Mouse (Mus musculus) forebrain, postnatal 0 days (tissue): ENCODE data around the gene Adarb2. TPM values are rescaled to one million over a fixed set of nuclear protein-coding genes. Genes with fewer than 3 reads are reported as not detected.

Source experiments
- ATAC-seq: fragments of 200-750 bp; cut with Nextera tagmentation; 2 replicates; pipeline ENCODE4 v1.8.0; 2017; ENCODE audit warnings: mild to moderate bottlenecking, moderate library complexity
- DNase-seq: peaks from one replicate; pipeline ENCODE4 v3.0.0-alpha.2; 2015
- H3K27ac ChIP-seq: fragments of 300-500 bp; sonication (generic); 2 replicates; pipeline ENCODE4 v1.5.1; 2014; ENCODE audit warnings: low read depth, mild to moderate bottlenecking, antibody characterized with exemption, low read length, moderate library complexity, mixed read lengths
- H3K27me3 ChIP-seq: fragments of 300-500 bp; sonication (generic); 2 replicates; pipeline ENCODE4 v1.6.1; 2014; ENCODE audit warnings: mild to moderate bottlenecking, low read length, mixed read lengths; ENCODE audit not compliant: insufficient read depth
- H3K36me3 ChIP-seq: fragments of 300-500 bp; sonication (generic); 2 replicates; pipeline ENCODE4 v1.6.1; 2014; ENCODE audit warnings: mild to moderate bottlenecking, moderate library complexity; ENCODE audit not compliant: insufficient read depth
- H3K4me1 ChIP-seq: fragments of 300-500 bp; sonication (generic); 2 replicates; pipeline ENCODE4 v1.6.1; 2014; ENCODE audit warnings: antibody characterized with exemption; ENCODE audit not compliant: insufficient read depth
- H3K4me2 ChIP-seq: fragments of 300-500 bp; sonication (generic); 2 replicates; pipeline ENCODE4 v1.6.1; 2014; ENCODE audit warnings: low read depth, mild to moderate bottlenecking, moderate library complexity
- H3K4me3 ChIP-seq: fragments of 300-500 bp; sonication (generic); 2 replicates; pipeline ENCODE4 v1.5.1; 2014; ENCODE audit warnings: low read depth, low read length, mixed read lengths
- H3K9ac ChIP-seq: fragments of 300-500 bp; sonication (generic); 2 replicates; pipeline ENCODE4 v1.6.1; 2014; ENCODE audit warnings: mild to moderate bottlenecking
- H3K9me3 ChIP-seq: fragments of 300-500 bp; sonication (generic); 2 replicates; pipeline ENCODE4 v1.6.1; 2016; ENCODE audit warnings: low read length
- CTCF ChIP-seq: sonication (generic); IDR thresholded peaks from 2 replicates; pipeline ENCODE4 v1.5.1; 2016; ENCODE audit warnings: antibody characterized with exemption, control low read depth, low read depth
- WGBS: fragments of 180-500 bp; shearing (Covaris S2); extraction: QIAGEN DNeasy Blood & Tissue Kit; methylation state at CpG from one replicate; pipeline ENCODE4 v1.1.7; 2014; 5-methylcytosine and 5-hydroxymethylcytosine counted together
- polyA plus RNA-seq: library from polyadenylated mRNA; unstranded; fragments of >200 nt; fragmentation: Nextera tagmentation; extraction: Ambion mirVana; gene quantifications from 2 replicates; pipeline ENCODE4 v1.2.1, GENCODE M21; 2015
- total RNA-seq: library from RNA; depleted of rRNA; stranded (reverse); fragments of >200 nt; gene quantifications from 2 replicates; pipeline ENCODE4 v1.2.3, GENCODE M21; 2014

Adarb2 gene
- total and polyA plus RNA-seq, 2 experiments from 2014 or later = 13.1 to 46.9 TPM

DNA sequence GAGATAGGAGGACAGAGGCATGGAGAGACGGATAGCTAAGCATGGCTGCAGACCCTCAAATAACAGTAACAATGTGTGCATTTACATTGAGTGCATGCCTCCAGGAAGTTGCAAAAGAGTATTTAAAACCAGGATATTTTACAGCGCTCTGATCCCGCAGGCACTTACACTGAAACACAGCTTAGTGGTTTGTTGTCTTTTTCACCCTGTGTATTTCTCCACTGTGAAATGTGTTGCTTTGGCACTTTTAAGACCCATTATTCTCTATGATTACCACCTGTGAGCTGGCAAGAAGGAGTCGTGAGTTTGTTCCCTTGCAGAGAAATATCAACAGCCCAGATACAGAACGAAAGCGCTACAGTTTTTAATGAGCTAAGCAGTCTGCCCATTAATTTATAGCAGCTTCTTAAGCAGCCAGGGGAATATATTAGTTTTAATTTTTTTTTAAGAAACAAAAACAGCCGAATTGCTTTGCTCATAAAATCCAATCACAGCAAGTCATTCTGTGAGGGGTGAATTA lies 167.3 kb downstream of the Adarb2 start:
- 64% methylated on average over 7 of the region's 7 CpGs for WGBS
- H3K27ac ChIP-seq = no peak overlapping the region
- TF ChIP-seq CTCF = no peak
- no peaks in the 10 kb centered on the region for H3K27me3 ChIP-seq
- no peaks in the 10 kb centered on the region for H3K4me1 ChIP-seq
- DNase-seq (no peak), ATAC-seq (no peak)
- no peak overlapping the region for H3K9ac ChIP-seq
- H3K9me3 ChIP-seq = no peaks in the 10 kb centered on the region
- H3K4me3 ChIP-seq = no peak overlapping the region
- H3K36me3 ChIP-seq = no peaks in the 10 kb centered on the region
- no peak overlapping the region for H3K4me2 ChIP-seq

GRCm38 (mm10) chr13:8388541-8388940 lies 185.9 kb downstream of the Adarb2 start:
- TF ChIP-seq CTCF = no peak
- no peak overlapping the region for H3K4me3 ChIP-seq
- H3K36me3 ChIP-seq = no peaks in the 10 kb centered on the region
- ATAC-seq (peak; percentile 53), DNase-seq (peak; percentile 16)
- H3K4me1 ChIP-seq = no peaks in the 10 kb centered on the region
- no peaks in the 10 kb centered on the region for H3K9me3 ChIP-seq
- H3K4me2 ChIP-seq = no peak overlapping the region
- no peaks in the 10 kb centered on the region for H3K27me3 ChIP-seq
- WGBS = 19% methylated on average over 1 of the region's 1 CpGs
- H3K27ac ChIP-seq = no peak overlapping the region
- H3K9ac ChIP-seq = no peak overlapping the region

DNA sequence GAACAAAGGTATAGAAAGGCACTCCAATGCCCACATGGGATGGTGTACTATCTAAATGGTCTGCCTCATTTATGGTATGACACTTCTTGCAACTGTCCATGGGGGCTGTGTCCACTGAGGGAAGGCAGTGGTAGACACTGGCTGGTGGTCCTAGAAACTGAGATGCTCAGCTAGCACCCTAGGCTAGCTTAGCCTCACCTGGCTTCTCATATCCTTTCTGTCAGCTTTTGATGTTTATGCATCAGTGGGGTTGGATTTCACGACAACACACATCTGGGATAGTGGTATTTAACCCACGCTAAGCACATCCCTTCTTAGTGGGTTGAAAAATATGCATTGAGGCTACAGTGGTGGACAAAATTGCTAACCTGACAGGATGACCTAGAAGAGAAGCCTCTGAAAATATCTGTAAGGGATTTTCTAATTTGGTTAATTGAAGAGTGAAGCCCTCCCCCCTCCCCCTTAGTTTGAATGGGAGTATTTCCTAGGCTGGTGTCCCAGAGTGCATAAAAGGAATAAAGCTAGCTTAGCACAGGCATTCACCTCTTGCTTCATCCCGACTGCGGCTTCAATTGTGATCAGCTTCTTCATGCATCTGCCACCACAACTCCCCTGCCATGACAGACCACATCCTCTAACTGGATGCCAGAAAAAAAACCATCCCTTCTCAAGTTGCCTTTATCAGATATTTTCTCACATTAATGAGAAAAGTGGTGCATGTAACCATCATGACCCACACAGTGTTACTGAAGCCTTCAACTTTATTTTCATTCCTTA lies 197.8 kb downstream of the Adarb2 start:
- Histone ChIP-seq H3K4me2 (no peak overlapping the region), H3K27me3 (no peaks in the 10 kb centered on the region), H3K9ac (no peak overlapping the region), H3K36me3 (no peaks in the 10 kb centered on the region), H3K27ac (no peak overlapping the region), H3K4me3 (no peak overlapping the region), H3K4me1 (0 out of 2 replicates have a peak, but pooled peaks cover 3% of the 10 kb centered on the region), H3K9me3 (no peaks in the 10 kb centered on the region)
- ATAC-seq = no peak
- no peak for TF ChIP-seq CTCF
- DNase-seq = no peak
- 44% methylated on average over 4 of the region's 4 CpGs for WGBS

DNA sequence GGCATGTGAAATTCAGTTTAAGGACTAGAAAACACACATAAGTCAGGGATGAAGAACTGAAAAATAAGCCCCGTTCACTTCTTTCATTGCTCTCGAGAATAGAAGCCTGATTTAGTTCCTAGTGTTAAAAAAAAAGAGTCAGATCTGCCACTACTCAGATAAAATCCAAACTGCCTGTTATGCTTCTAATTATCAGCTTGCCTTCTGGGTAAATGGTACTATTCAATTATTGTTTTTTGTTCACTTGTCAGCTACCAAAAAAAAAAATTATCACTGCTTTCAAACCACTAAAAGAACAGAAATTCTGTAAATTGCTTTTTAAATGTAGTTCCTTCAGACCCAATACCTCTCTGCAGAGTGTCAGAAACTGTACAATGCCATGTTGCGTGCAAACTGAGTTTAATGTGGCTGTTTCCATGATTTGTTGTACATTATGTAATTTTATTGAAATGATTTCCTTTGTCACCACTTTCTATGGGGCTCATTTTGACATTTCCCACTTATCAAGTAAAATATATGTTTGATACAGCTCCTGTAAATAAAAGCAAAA lies 199.7 kb downstream of the Adarb2 start:
- no peaks in the 10 kb centered on the region for H3K27me3 ChIP-seq
- 49% methylated on average over 3 of the region's 3 CpGs for WGBS
- DNase-seq (no peak), ATAC-seq (peak; percentile 59; the same call in 1 of the 2 replicates)
- TF ChIP-seq CTCF = no peak
- 0 out of 2 replicates have a peak, but pooled peaks cover 3% of the 10 kb centered on the region for H3K4me1 ChIP-seq
- H3K9ac ChIP-seq = no peak overlapping the region
- H3K4me3 ChIP-seq = no peak overlapping the region
- H3K9me3 ChIP-seq = no peaks in the 10 kb centered on the region
- no peak overlapping the region for H3K4me2 ChIP-seq
- no peak overlapping the region for H3K27ac ChIP-seq
- H3K36me3 ChIP-seq = no peaks in the 10 kb centered on the region

DNA sequence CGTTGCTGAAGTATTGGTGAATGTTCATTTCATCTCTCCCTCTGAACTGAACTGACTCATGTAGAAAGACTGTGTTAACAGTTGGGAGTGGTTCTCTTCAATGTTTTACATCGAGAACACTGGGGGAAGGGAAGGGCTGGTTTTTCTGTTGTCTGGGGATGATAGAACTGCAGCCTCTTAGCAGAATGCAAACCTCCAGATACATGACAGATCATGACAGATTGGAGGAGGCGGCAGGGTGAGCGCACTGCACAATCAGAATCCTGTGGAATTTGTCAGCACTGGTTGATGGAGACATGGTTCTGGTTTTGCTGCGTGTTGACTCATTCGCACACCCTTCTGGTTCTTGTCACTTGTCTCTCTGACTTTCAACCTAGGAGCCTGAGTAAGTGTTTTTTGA lies 203.4 kb downstream of the Adarb2 start:
- Histone ChIP-seq H3K27ac (no peak overlapping the region), H3K9ac (no peak overlapping the region), H3K4me3 (no peak overlapping the region), H3K36me3 (no peaks in the 10 kb centered on the region), H3K27me3 (no peaks in the 10 kb centered on the region), H3K4me2 (no peak overlapping the region), H3K9me3 (no peaks in the 10 kb centered on the region), H3K4me1 (0 out of 2 replicates have a peak, but pooled peaks cover 3% of the 10 kb centered on the region)
- ATAC-seq (no peak), DNase-seq (no peak)
- TF ChIP-seq CTCF = no peak
- whole genome bisulfite sequencing = 85% methylated on average over 6 of the region's 6 CpGs

DNA sequence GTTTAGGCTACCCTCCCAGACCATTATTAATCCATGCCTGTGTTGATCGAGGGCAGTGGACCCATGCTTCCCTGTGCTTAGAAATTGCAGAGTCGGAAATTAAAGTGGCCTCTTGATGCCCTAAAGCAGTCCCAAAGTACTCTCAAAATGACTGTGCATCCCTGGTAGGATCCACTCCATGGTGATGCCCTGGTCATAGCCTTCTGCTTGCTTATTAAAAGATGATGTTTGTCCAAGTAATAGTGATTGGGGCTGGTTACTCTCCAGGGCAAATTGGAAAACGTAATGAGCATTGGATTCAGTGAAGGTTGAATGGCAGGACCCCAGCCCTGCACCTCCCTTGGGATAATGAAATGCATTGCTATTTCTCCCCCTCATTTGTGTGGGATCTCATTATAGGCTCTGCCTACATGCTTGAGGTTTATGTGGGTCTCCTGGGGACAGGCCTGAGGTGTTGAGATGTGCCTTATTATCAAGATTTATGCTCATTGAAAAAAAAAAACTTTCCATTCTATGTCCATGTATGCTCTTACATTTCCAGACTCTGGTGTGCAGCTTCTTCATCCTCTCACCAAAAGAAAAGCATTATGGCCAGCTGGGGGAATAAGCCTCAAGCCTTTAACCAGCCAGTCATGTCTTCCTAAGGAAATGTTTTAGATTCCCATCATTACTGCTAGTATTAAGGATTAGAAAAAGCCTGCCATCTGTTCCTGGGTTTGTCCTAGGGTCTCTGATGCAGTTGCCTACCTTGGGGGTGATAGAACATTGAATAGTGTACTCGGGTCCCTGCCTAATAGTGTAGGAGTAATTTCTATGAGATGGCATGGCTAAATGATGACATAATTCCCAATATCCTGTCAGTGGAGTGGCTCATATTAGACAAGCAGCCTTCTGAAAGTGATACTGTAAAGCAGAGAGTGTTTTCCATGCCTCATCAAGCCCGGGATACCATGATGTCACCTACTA lies 208.0 kb downstream of the Adarb2 start:
- H3K27ac ChIP-seq = no peak overlapping the region
- no peak overlapping the region for H3K9ac ChIP-seq
- no peak overlapping the region for H3K4me2 ChIP-seq
- ATAC-seq (no peak), DNase-seq (no peak)
- no peaks in the 10 kb centered on the region for H3K36me3 ChIP-seq
- H3K4me1 ChIP-seq = no peaks in the 10 kb centered on the region
- TF ChIP-seq CTCF = no peak
- H3K9me3 ChIP-seq = no peaks in the 10 kb centered on the region
- no peak overlapping the region for H3K4me3 ChIP-seq
- WGBS = 68% methylated on average over 5 of the region's 5 CpGs
- no peaks in the 10 kb centered on the region for H3K27me3 ChIP-seq
